Mouse (Mus musculus): ENCODE measurements at regions not wholly inside any gene's neighbourhood (a gene's known extent, or its start where the extent isn't known, plus 50 kb on each side); places are given as distances from the start of the nearest gene placed in this dataset.

- TF ChIP-seq CTCF (IDR thresholded peaks at IDR 0.05; ENCODE audit: low read depth) (no peak), EP300 (IDR thresholded peaks at IDR 0.05; ENCODE audit: low read depth) (no peak)
These were observed 237.6 kb upstream of the Eef2kmt start for GRCm38 (mm10) chr16:5493352-5493751.

Measured in liver, embryonic 14.5 days (tissue).